Mouse (Mus musculus) midbrain, embryonic 13.5 days (tissue): ENCODE results near the gene Cyp2d11. TPM values are rescaled to one million over a fixed set of nuclear protein-coding genes. Genes with fewer than 3 reads are reported as not detected.

Experiments
- ATAC-seq: fragments of 200-750 bp; cut with Nextera tagmentation; 2 replicates; pipeline ENCODE4 v1.8.0; 2017; ENCODE audit warnings: mild to moderate bottlenecking, moderate TSS enrichment, moderate library complexity
- H3K27ac ChIP-seq: fragments of 300-500 bp; sonication (generic); 2 replicates; pipeline ENCODE4 v1.5.1; 2015; ENCODE audit warnings: inconsistent platforms, mild to moderate bottlenecking, moderate library complexity
- H3K27me3 ChIP-seq: fragments of 300-500 bp; sonication (generic); 2 replicates; pipeline ENCODE4 v1.6.1; 2015; ENCODE audit warnings: mild to moderate bottlenecking, inconsistent platforms
- H3K36me3 ChIP-seq: fragments of 300-500 bp; sonication (generic); 2 replicates; pipeline ENCODE4 v1.6.1; 2015; ENCODE audit warnings: mild to moderate bottlenecking, inconsistent platforms
- H3K4me1 ChIP-seq: fragments of 300-500 bp; sonication (generic); replicated peaks from 2 replicates; pipeline ENCODE4 v1.6.1; 2015; ENCODE audit warnings: inconsistent platforms
- H3K4me2 ChIP-seq: fragments of 300-500 bp; sonication (generic); replicated peaks from 2 replicates; pipeline ENCODE4 v1.6.1; 2015; ENCODE audit warnings: moderate library complexity, mild to moderate bottlenecking, inconsistent platforms
- H3K4me3 ChIP-seq: fragments of 300-500 bp; sonication (generic); replicated peaks from 2 replicates; pipeline ENCODE4 v1.5.1; 2015; ENCODE audit warnings: mild to moderate bottlenecking, inconsistent platforms
- H3K9ac ChIP-seq: fragments of 300-500 bp; sonication (generic); replicated peaks from 2 replicates; pipeline ENCODE4 v1.6.1; 2015; ENCODE audit warnings: mild to moderate bottlenecking, inconsistent platforms
- H3K9me3 ChIP-seq: fragments of 300-500 bp; sonication (generic); 2 replicates; pipeline ENCODE4 v1.6.1; 2016; ENCODE audit warnings: mild to moderate bottlenecking, inconsistent platforms
- WGBS: fragments of 180-500 bp; shearing (Covaris S2); methylation state at CpG from one replicate; pipeline ENCODE4 v1.1.7; 2015; 5-methylcytosine and 5-hydroxymethylcytosine counted together
- polyA plus RNA-seq: library from polyadenylated mRNA; unstranded; fragments of >200 nt; fragmentation: Nextera tagmentation; extraction: Ambion mirVana; gene quantifications from 2 replicates; pipeline ENCODE4 v1.2.1, GENCODE M21; 2015

Gene Cyp2d11
- polyA plus RNA-seq, 1 experiment from 2014 or later: not detected

DNA sequence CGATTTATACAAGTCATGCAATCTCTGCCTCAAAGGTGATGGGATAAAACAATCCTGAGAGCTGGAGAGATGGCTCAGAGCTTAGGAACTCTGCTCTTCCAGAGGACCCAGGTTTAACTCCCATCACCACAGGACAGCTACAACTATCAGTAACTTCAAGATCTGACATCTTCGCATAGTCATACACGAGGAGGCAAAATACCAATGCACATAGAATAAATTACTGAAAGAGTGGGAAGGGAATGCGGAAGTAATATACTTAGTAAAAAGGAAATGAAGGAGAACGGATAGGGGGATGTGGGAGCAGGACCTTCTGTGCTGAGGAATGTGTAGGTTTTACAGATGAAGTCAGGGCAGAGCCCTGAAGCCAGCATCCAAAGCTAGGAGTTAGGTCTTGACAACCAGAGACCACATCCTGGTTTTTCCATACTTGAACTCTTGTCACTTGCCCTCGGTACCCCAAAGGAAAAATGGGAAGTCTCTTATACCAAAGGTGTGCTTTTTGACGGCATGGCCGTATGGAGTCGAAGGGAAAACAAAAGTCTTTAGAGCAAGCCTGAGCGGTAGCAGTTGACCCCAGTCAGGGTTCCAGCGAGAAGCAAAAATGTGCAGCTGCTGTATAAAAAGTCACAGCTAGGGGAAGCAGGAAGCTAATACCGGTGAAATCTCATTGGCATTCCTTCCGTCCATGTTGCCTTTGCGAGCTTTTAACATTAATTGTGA is 47.1 kb downstream of the Cyp2d11 start:
- Histone ChIP-seq H3K27ac (peak overlapping the region; percentile 84), H3K4me3 (peak overlapping the region; percentile 61), H3K4me2 (peak overlapping the region; percentile 88), H3K36me3 (peaks cover 35% of the 10 kb centered on the region), H3K27me3 (peaks cover 5% of the 10 kb centered on the region; the same call in 1 of the 2 replicates), H3K9me3 (no peaks in the 10 kb centered on the region), H3K9ac (peak overlapping the region; percentile 77), H3K4me1 (peaks cover 24% of the 10 kb centered on the region)
- 65% methylated on average over 14 of the region's 14 CpGs for WGBS
- peak; percentile 3; the same call in 1 of the 2 replicates for ATAC-seq

DNA sequence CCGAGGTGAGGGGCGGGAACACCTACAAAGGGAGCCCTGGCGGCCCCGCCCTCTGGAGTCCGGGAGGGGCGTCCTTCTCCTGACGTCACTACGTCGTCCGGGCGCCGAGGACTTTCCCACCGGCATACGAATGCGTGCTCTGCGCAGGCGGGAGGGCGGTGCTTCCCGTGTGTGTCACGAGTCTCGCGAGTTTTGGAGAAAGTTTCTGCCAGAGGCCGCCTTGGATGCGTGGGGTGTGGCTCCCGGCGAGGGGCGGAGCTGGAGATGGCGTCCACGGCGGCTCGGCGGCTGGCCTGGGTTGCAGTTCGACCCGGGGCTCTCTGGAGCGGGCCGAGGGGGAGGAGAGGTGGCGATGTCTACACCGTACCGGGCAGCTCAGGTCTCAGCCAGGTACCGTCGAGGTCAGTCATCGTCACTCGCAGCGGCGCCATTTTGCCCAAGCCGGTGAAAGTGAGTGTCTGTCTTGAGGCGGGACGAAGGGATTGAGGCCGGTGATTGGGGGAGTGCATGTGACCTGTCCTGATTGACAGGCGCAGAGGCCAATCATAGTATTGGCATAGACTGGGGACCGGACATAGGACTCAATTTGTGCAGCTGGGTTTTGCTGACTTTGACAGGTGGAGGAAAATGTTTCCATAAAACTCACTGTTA is 47.9 kb downstream of the Cyp2d11 start:
- Histone ChIP-seq H3K27ac (peak overlapping the region; percentile 84), H3K4me2 (peak overlapping the region; percentile 88), H3K36me3 (peaks cover 33% of the 10 kb centered on the region), H3K9ac (peak overlapping the region; percentile 77), H3K27me3 (peaks cover 9% of the 10 kb centered on the region), H3K4me1 (peaks cover 24% of the 10 kb centered on the region), H3K9me3 (no peaks in the 10 kb centered on the region), H3K4me3 (peak overlapping the region; percentile 61)
- under 1% methylated on average over 51 of the region's 51 CpGs for WGBS
- ATAC-seq: peak; percentile 99

GRCm38 (mm10) chr15:82344971-82345370 is 48.9 kb downstream of the Cyp2d11 start:
- H3K27ac ChIP-seq: no peak overlapping the region
- peaks cover 24% of the 10 kb centered on the region for H3K36me3 ChIP-seq
- peaks cover 19% of the 10 kb centered on the region for H3K27me3 ChIP-seq
- 91% methylated on average over 6 of the region's 6 CpGs for WGBS
- H3K4me2 ChIP-seq: no peak overlapping the region
- H3K4me3 ChIP-seq: no peak overlapping the region
- H3K9ac ChIP-seq: no peak overlapping the region
- peaks cover 25% of the 10 kb centered on the region for H3K4me1 ChIP-seq
- no peaks in the 10 kb centered on the region for H3K9me3 ChIP-seq
- ATAC-seq: no peak

GRCm38 (mm10) chr15:82343368-82344287 is 50.2 kb downstream of the Cyp2d11 start:
- peaks cover 24% of the 10 kb centered on the region for H3K27me3 ChIP-seq
- H3K27ac ChIP-seq: no peak overlapping the region
- no peaks in the 10 kb centered on the region for H3K9me3 ChIP-seq
- H3K9ac ChIP-seq: no peak overlapping the region
- 92% methylated on average over 27 of the region's 27 CpGs for WGBS
- H3K4me3 ChIP-seq: no peak overlapping the region
- peaks cover 10% of the 10 kb centered on the region for H3K36me3 ChIP-seq
- ATAC-seq: no peak
- peaks cover 25% of the 10 kb centered on the region for H3K4me1 ChIP-seq
- no peak overlapping the region for H3K4me2 ChIP-seq

DNA sequence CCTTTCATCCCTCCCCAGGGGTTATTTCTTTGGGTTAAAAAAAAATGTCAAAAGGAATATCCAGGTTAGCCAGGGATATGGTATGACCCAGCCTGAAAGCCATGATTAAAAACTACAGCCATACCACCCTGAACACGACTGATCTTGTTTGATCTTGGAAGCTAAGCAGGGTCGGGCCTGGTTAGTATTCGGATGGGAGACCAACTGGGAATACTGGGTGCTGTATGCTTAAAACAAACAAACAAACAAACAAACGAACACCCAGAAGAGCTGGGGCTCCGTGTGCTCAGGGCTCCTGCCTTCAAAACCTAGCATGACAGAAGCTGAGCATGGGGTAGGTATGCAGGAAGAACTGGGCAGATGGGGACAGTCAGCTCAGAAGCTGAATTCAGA is 51.3 kb downstream of the Cyp2d11 start:
- no peak overlapping the region for H3K4me2 ChIP-seq
- no peaks in the 10 kb centered on the region for H3K9me3 ChIP-seq
- no peaks in the 10 kb centered on the region; the same call in 1 of the 2 replicates for H3K36me3 ChIP-seq
- 81% methylated on average over 5 of the region's 5 CpGs for WGBS
- no peak overlapping the region for H3K4me3 ChIP-seq
- peaks cover 26% of the 10 kb centered on the region for H3K4me1 ChIP-seq
- ATAC-seq: no peak
- H3K27me3 ChIP-seq: peaks cover 24% of the 10 kb centered on the region
- no peak overlapping the region for H3K9ac ChIP-seq
- no peak overlapping the region for H3K27ac ChIP-seq

GRCm38 (mm10) chr15:82341675-82342542 is 51.9 kb downstream of the Cyp2d11 start:
- no peak overlapping the region for H3K4me3 ChIP-seq
- H3K9ac ChIP-seq: no peak overlapping the region
- WGBS: 75% methylated on average over 15 of the region's 15 CpGs
- no peak overlapping the region for H3K27ac ChIP-seq
- H3K4me1 ChIP-seq: peaks cover 26% of the 10 kb centered on the region
- no peaks in the 10 kb centered on the region for H3K36me3 ChIP-seq
- no peaks in the 10 kb centered on the region for H3K9me3 ChIP-seq
- H3K27me3 ChIP-seq: peaks cover 24% of the 10 kb centered on the region
- H3K4me2 ChIP-seq: 0 out of 2 replicates have a peak overlapping the region, but pooled peaks have one; percentile 53
- no peak for ATAC-seq

- Histone ChIP-seq H3K4me3 (peak overlapping the region; percentile 29), H3K27me3 (peaks cover 24% of the 10 kb centered on the region), H3K27ac (no peak overlapping the region), H3K9ac (peak overlapping the region; percentile 59), H3K4me1 (peaks cover 29% of the 10 kb centered on the region), H3K36me3 (no peaks in the 10 kb centered on the region), H3K9me3 (no peaks in the 10 kb centered on the region), H3K4me2 (peak overlapping the region; percentile 53)
- no peak for ATAC-seq
- WGBS: 3% methylated on average over 40 of the region's 40 CpGs
Observed at GRCm38 (mm10) chr15:82341036-82341501, 52.8 kb downstream of the Cyp2d11 start.

GRCm38 (mm10) chr15:82340414-82341035 is 53.3 kb downstream of the Cyp2d11 start:
- Histone ChIP-seq H3K4me2 (peak overlapping the region; percentile 53), H3K36me3 (peaks cover 2% of the 10 kb centered on the region), H3K4me3 (peak overlapping the region; percentile 29), H3K27ac (no peak overlapping the region), H3K9me3 (no peaks in the 10 kb centered on the region), H3K27me3 (peaks cover 24% of the 10 kb centered on the region), H3K4me1 (peaks cover 29% of the 10 kb centered on the region), H3K9ac (peak overlapping the region; percentile 59)
- 39% methylated on average over 21 of the region's 21 CpGs for WGBS
- no peak for ATAC-seq

DNA sequence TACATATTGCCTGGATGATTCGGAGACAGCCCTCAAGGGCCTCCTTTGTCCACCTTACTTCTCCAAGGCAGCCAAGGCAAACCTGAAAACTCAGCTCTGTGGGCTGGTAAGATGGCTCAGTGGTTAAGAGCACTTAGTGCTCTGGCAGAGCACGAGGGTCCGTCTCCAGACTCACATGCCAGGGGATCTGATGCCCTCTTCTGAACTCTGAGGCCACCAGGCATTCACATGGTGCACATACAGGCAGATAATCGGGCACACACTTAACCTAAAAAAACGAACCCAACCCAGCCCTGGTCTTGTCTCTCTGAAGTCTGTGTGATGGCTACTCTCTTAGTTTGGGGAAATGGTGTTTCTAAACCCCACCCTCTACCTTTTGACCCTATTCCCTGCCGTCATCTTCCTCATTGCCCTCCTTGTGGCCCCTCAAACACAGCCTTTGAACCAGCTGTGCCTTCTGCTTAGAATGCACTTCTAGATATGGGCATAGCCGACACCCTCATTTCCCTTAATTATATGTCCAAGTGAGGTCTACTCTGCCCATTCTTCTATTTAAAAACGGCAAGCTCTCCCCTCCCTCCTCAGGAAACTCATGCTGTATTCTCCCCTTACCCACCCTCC is 54.1 kb downstream of the Cyp2d11 start:
- no peak overlapping the region for H3K9ac ChIP-seq
- ATAC-seq: no peak
- H3K4me2 ChIP-seq: no peak overlapping the region
- H3K4me3 ChIP-seq: no peak overlapping the region
- peaks cover 10% of the 10 kb centered on the region for H3K36me3 ChIP-seq
- WGBS: 80% methylated on average over 8 of the region's 8 CpGs
- H3K27ac ChIP-seq: no peak overlapping the region
- H3K4me1 ChIP-seq: peaks cover 29% of the 10 kb centered on the region
- no peaks in the 10 kb centered on the region for H3K9me3 ChIP-seq
- peaks cover 24% of the 10 kb centered on the region for H3K27me3 ChIP-seq
